Mouse (Mus musculus) liver, embryonic 13.5 days (tissue): ENCODE measurements around the gene Rhbdl1. TPM values are rescaled to one million over a fixed set of nuclear protein-coding genes. Genes with fewer than 3 reads are reported as not detected.
A peak's percentile ranks its signal among the peaks of the same experiment; 100 is the strongest.

Experiments used
- ATAC-seq: fragments of 200-750 bp; cut with Nextera tagmentation; 2 replicates; pipeline ENCODE4 v1.8.0; 2017; ENCODE audit warnings: low read depth, mild to moderate bottlenecking, moderate number of reproducible peaks, moderate library complexity
- DNase-seq: peaks from one replicate; pipeline ENCODE4 v3.0.0; 2022
- H3K27ac ChIP-seq: fragments of 300-500 bp; sonication (generic); 2 replicates; pipeline ENCODE4 v1.5.1; 2015; ENCODE audit warnings: moderate library complexity, mild to moderate bottlenecking, inconsistent platforms
- H3K27me3 ChIP-seq: fragments of 300-500 bp; sonication (generic); 2 replicates; pipeline ENCODE4 v1.6.1; 2015; ENCODE audit warnings: mild to moderate bottlenecking, inconsistent platforms
- H3K36me3 ChIP-seq: fragments of 300-500 bp; sonication (generic); 2 replicates; pipeline ENCODE4 v1.6.1; 2015; ENCODE audit warnings: mild to moderate bottlenecking, inconsistent platforms
- H3K4me1 ChIP-seq: fragments of 300-500 bp; sonication (generic); replicated peaks from 2 replicates; pipeline ENCODE4 v1.6.1; 2015; ENCODE audit warnings: inconsistent platforms
- H3K4me2 ChIP-seq: fragments of 300-500 bp; sonication (generic); 2 replicates; pipeline ENCODE4 v1.6.1; 2015; ENCODE audit warnings: inconsistent platforms, mild to moderate bottlenecking, moderate library complexity
- H3K4me3 ChIP-seq: fragments of 300-500 bp; sonication (generic); replicated peaks from 2 replicates; pipeline ENCODE4 v1.5.1; 2015; ENCODE audit warnings: mild to moderate bottlenecking, inconsistent platforms
- H3K9ac ChIP-seq: fragments of 300-500 bp; sonication (generic); 2 replicates; pipeline ENCODE4 v1.6.1; 2015; ENCODE audit warnings: mild to moderate bottlenecking, inconsistent platforms
- H3K9me3 ChIP-seq: fragments of 300-500 bp; sonication (generic); replicated peaks from 2 replicates; pipeline ENCODE4 v1.6.1; 2016; ENCODE audit warnings: inconsistent platforms
- WGBS: fragments of 180-500 bp; shearing (Covaris S2); methylation state at CpG from one replicate; pipeline ENCODE4 v1.1.7; 2015; ENCODE audit not compliant: insufficient replicate concordance; 5-methylcytosine and 5-hydroxymethylcytosine counted together
- polyA plus RNA-seq: library from polyadenylated mRNA; unstranded; fragments of >200 nt; fragmentation: Nextera tagmentation; extraction: Ambion mirVana; gene quantifications from 2 replicates; pipeline ENCODE4 v1.2.1, GENCODE M21; 2015

Gene Rhbdl1
- polyA plus RNA-seq, 1 experiment from 2014 or later = 0.30 TPM

DNA sequence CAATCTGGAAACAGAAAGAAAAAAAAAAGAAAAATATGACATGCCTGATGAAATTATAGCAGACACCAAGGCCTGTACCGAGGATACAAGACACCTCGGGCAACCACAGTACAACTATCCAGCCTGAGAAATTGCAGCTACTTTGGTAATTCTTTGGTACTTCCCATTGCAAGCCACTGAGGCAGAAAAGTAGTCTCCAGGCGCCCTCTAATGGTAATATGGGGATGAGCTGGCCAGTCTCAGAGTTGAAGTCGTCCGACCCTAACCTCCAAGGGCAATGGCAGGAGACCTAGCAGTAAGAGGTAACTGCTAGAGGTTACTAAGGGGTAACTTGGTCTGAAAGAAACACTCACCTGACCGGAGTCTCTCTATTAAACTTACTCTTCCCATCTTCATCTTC lies 36.1 kb downstream of the Rhbdl1 start:
- ATAC-seq (no peak), DNase-seq (peak; percentile 62)
- H3K4me2 ChIP-seq = no peak overlapping the region
- H3K4me3 ChIP-seq = no peak overlapping the region
- H3K4me1 ChIP-seq = peaks cover 12% of the 10 kb centered on the region
- H3K27ac ChIP-seq = no peak overlapping the region
- peaks cover 34% of the 10 kb centered on the region for H3K27me3 ChIP-seq
- H3K9ac ChIP-seq = no peak overlapping the region
- 5% methylated on average over 6 of the region's 6 CpGs for WGBS
- H3K36me3 ChIP-seq = no peaks in the 10 kb centered on the region
- H3K9me3 ChIP-seq = no peaks in the 10 kb centered on the region

DNA sequence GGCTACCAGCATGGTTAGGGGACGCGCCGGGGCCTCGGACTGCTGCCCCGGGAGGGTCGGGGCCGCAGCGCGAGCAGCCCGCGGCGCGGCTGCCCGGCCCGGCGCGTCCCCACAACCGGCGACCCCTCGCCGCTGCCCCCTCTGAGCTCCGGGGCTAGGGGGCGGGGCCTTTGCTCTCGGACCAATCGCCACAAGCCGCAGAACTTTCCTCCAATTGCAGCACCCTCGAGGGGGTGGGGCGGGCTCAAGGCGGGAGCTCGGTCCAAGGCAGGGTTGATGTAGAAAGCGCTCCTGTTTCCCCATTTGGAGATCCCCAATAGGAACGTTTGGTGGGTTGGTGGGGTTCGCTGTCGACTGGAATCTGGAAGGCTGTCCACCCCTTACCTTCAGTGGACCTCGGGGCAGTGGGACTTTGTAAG lies 40.1 kb downstream of the Rhbdl1 start, which contains the start of gene Metrn:
TSS of gene Metrn (minus strand) at position 186 of the 419 bp plus-strand sequence.
- Histone ChIP-seq H3K36me3 (no peaks in the 10 kb centered on the region), H3K9ac (peak within 1 kb of the TSS; percentile 80), H3K27me3 (peaks cover 6% of the 10 kb centered on the region; the same call in 1 of the 2 replicates), H3K4me1 (peaks cover 35% of the 10 kb centered on the region), H3K9me3 (no peaks in the 10 kb centered on the region), H3K27ac (peak within 1 kb of the TSS; percentile 34), H3K4me3 (peak within 1 kb of the TSS; percentile 83), H3K4me2 (peak within 1 kb of the TSS; percentile 98)
- DNase-seq (peak; percentile 83), ATAC-seq (peak; percentile 78)
- WGBS = under 1% methylated on average over 35 of the region's 35 CpGs

DNA sequence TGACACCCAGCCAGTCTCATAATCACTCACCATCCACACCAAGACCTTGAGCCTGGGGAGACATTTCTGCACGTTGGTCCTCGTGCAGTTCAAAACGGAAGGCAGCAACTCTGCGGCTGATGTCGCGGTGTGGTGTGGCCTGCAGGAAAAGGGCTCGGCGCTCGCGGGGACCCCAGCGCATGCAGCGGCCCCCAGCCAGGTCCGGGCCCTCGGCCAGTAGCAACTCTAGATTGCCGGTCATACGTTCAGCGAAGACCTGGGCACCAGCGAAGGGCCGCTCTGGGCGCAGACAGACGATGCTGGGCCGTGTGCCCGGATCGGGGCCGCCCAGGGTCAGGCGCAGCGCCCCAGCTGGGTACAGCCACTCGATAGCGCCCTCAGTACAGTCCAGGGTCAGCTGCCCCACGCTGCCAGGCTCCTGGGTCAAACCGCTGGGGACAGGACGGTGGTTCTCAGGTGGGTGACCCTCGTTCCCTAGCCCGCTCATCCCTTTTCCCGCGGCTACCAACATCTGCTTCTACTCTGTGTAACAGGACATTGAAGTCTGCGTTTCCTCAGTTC lies 40.8 kb downstream of the Rhbdl1 start:
- DNase-seq (no peak), ATAC-seq (peak; percentile 3)
- H3K4me3 ChIP-seq = peak overlapping the region; percentile 83
- 1% methylated on average over 37 of the region's 37 CpGs for WGBS
- H3K4me2 ChIP-seq = peak overlapping the region; percentile 98
- peak overlapping the region; percentile 34 for H3K27ac ChIP-seq
- H3K9me3 ChIP-seq = no peaks in the 10 kb centered on the region
- H3K27me3 ChIP-seq = peaks cover 1% of the 10 kb centered on the region; the same call in 1 of the 2 replicates
- H3K9ac ChIP-seq = peak overlapping the region; percentile 80
- no peaks in the 10 kb centered on the region for H3K36me3 ChIP-seq
- H3K4me1 ChIP-seq = peaks cover 38% of the 10 kb centered on the region

DNA sequence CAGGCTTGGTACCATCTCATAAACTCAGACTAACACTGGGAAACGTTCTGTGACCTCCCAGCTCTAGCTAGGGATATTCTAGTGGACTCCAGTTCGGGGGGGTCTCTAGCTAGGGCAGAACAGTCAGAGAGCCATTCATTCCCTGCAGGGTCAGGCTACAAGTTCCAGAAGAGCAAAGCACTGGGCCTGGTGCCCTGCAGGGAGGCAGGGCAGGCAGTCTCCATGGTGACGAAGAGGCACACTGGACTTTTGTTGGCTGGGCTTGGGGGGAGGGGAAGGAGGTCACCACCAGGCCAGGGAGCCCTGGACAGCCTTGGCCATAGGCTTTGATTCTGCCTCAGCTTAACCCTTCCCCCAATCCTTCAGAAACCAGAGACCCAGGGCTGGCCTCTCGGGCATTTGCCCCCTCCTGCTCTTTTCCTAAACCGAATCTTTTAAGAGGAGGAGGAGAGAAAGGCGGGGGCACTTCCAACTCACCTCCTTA lies 41.4 kb downstream of the Rhbdl1 start, which contains the start of gene AC134908.4:
TSS of gene AC134908.4 (minus strand) at position 51 of the 484 bp plus-strand sequence.
- peaks cover 45% of the 10 kb centered on the region for H3K4me1 ChIP-seq
- H3K36me3 ChIP-seq = peaks cover 1% of the 10 kb centered on the region
- no peaks in the 10 kb centered on the region for H3K9me3 ChIP-seq
- H3K27ac ChIP-seq = peak within 1 kb of the TSS; percentile 34
- DNase-seq (no peak), ATAC-seq (no peak)
- H3K4me3 ChIP-seq = peak within 1 kb of the TSS; percentile 83
- H3K4me2 ChIP-seq = peak within 1 kb of the TSS; percentile 98
- 47% methylated on average over 6 of the region's 6 CpGs for WGBS
- peak within 1 kb of the TSS; percentile 80 for H3K9ac ChIP-seq
- no peaks in the 10 kb centered on the region for H3K27me3 ChIP-seq

DNA sequence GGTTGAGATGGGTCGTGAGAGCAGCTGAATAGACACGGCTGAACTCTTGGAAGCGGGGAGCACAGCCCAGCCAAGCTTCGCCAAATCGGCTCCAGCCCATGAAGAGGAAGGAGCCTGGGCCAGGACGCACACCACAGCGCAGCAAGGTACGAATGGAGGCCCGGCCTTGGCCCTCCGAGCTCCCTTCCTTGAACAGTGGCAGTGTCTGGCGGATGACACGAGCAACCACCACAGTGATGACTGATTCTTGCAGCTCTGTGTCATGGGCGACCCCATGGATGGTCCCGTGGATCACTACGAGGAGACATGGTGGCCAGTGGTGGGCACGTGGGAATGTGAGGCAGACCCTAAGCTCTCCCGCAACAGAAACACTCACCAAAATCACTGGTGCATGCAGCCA lies 42.1 kb downstream of the Rhbdl1 start:
- DNase-seq = no peak
- ATAC-seq = no peak
- H3K27me3 ChIP-seq = no peaks in the 10 kb centered on the region
- peaks cover 49% of the 10 kb centered on the region for H3K4me1 ChIP-seq
- 83% methylated on average over 17 of the region's 17 CpGs for WGBS
- H3K9ac ChIP-seq = no peak overlapping the region
- H3K27ac ChIP-seq = no peak overlapping the region
- peaks cover 5% of the 10 kb centered on the region for H3K36me3 ChIP-seq
- no peak overlapping the region for H3K4me3 ChIP-seq
- H3K9me3 ChIP-seq = no peaks in the 10 kb centered on the region
- peak overlapping the region; percentile 98 for H3K4me2 ChIP-seq

DNA sequence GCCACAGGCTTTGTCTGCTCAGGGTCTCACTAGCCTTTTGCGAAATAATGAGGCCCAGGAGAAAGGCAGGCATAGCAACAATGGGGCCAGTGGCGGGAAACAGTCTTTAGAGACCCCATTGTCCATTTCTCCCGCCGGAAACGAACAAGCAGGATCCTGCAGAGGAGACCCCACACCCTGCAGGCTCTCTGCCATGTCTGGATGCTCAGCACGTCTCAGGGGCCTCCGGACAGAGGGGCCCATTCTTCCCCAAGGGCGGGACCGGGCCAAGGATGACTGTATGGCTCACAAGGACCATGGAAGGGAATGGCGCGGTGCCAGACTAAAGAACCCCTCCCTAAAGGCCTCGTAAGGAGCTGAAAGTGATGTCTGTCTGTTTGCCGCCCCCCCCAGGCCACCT lies 42.9 kb downstream of the Rhbdl1 start:
- Histone ChIP-seq H3K9ac (no peak overlapping the region), H3K4me3 (no peak overlapping the region), H3K9me3 (no peaks in the 10 kb centered on the region), H3K27me3 (no peaks in the 10 kb centered on the region), H3K4me2 (no peak overlapping the region), H3K36me3 (peaks cover 13% of the 10 kb centered on the region), H3K4me1 (peaks cover 49% of the 10 kb centered on the region), H3K27ac (no peak overlapping the region)
- DNase-seq (no peak), ATAC-seq (no peak)
- WGBS = 80% methylated on average over 13 of the region's 13 CpGs

DNA sequence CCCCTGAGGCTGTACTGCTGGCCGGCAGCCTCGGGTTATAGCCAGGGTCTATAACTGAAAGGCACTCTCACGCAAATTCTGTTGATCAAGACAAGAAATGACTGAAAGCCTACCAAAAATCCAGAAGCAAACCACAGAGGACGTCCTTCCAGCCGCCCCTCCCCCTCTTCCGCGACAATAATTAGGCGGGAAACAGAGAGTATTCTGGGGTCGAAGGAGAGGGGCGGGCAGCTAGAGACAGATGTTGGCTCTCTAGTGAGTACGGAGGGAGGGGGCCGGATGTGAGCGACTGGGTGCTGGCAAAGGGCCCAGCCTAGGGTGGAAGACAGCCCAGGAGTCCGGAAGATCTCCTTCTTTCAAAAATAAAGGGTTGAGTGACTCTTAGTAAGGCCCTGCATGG lies 44.5 kb downstream of the Rhbdl1 start, which contains the start of gene Fam173a:
TSS of gene Fam173a (minus strand) at position 287 of the 400 bp plus-strand sequence.
- H3K9ac ChIP-seq = peak within 1 kb of the TSS; percentile 84
- H3K27me3 ChIP-seq = no peaks in the 10 kb centered on the region
- WGBS = 1% methylated on average over 14 of the region's 14 CpGs
- DNase-seq = peak; percentile 38
- peaks cover 48% of the 10 kb centered on the region for H3K4me1 ChIP-seq
- peak within 1 kb of the TSS; percentile 89 for H3K4me3 ChIP-seq
- ATAC-seq = peak; percentile 43; the same call in 1 of the 2 replicates
- peaks cover 26% of the 10 kb centered on the region for H3K36me3 ChIP-seq
- no peaks in the 10 kb centered on the region for H3K9me3 ChIP-seq
- H3K4me2 ChIP-seq = peak within 1 kb of the TSS; percentile 94
- H3K27ac ChIP-seq = peak within 1 kb of the TSS; percentile 92

DNA sequence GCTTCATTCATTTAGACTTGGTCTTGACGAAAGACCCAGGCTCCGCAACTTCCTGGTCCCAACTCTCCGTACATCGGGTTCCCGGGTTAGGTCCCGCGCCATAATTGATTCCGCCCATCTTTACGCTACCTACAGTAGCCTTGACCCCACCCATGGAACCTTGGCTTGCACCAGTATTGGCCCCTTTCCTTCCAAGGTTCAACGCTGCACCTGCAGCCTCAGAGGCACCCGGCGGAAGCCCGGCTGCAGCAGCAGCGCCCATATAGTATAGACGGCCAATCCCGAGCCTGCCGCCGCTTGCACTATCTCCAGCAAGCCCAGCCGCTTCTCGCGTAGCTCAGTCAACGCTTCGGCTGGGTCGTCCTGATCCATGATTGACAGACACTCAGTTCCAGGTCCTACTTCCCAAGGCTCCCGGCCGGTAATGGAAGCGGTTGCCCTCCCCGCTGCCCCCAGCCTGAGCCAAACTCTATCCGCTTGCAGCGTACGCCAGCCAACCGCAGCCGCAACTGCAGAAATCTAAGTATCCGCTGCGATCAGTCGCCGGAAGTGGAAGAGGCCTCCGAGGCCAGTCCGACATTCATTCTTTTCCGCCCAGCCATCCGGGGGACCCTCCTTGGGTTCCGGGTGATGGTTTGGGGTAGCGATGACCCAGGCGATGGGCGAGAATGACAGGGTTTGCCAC lies 45.1 kb downstream of the Rhbdl1 start:
- under 1% methylated on average over 45 of the region's 45 CpGs for WGBS
- H3K4me1 ChIP-seq = peaks cover 42% of the 10 kb centered on the region

DNA sequence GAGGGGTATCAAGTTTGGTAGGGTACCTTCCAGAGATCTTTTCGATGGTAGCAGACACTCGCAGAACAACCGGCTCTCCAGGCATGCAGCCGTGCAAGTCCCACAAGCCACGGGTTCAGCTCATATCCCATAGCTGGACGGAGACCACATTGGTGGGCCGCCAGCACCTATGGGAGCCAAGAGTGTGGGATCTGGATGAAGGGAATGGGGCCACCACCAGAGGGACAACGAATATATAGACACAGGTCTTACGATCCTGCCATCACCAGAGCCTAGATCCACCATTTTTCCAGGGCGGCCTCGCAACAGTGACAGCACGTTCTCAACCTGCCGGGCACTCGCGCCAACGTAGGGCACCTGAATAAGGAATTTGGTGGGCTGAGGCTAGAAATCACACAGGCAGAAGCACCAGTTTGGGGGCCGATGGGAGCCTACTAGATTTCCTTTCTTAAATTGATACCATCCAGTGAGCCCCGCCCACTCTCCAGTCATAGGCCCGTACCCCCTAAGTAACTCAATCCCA lies 45.7 kb downstream of the Rhbdl1 start:
- H3K9ac ChIP-seq = peak overlapping the region; percentile 84
- ATAC-seq (no peak), DNase-seq (no peak)
- H3K27ac ChIP-seq = peak overlapping the region; percentile 92
- peaks cover 40% of the 10 kb centered on the region for H3K4me1 ChIP-seq
- H3K4me2 ChIP-seq = peak overlapping the region; percentile 94
- H3K27me3 ChIP-seq = no peaks in the 10 kb centered on the region
- 27% methylated on average over 19 of the region's 19 CpGs for WGBS
- H3K9me3 ChIP-seq = no peaks in the 10 kb centered on the region
- peaks cover 30% of the 10 kb centered on the region for H3K36me3 ChIP-seq
- peak overlapping the region; percentile 89 for H3K4me3 ChIP-seq

More for the DNA sequence above, 45.1 kb downstream of the Rhbdl1 start:
- H3K4me2 ChIP-seq = peak overlapping the region; percentile 94
- peak overlapping the region; percentile 84 for H3K9ac ChIP-seq
- DNase-seq (peak; percentile 74), ATAC-seq (peak; percentile 67)
- no peaks in the 10 kb centered on the region for H3K27me3 ChIP-seq
- no peaks in the 10 kb centered on the region for H3K9me3 ChIP-seq
- H3K36me3 ChIP-seq = peaks cover 30% of the 10 kb centered on the region
- H3K27ac ChIP-seq = peak overlapping the region; percentile 92
- peak overlapping the region; percentile 89 for H3K4me3 ChIP-seq

DNA sequence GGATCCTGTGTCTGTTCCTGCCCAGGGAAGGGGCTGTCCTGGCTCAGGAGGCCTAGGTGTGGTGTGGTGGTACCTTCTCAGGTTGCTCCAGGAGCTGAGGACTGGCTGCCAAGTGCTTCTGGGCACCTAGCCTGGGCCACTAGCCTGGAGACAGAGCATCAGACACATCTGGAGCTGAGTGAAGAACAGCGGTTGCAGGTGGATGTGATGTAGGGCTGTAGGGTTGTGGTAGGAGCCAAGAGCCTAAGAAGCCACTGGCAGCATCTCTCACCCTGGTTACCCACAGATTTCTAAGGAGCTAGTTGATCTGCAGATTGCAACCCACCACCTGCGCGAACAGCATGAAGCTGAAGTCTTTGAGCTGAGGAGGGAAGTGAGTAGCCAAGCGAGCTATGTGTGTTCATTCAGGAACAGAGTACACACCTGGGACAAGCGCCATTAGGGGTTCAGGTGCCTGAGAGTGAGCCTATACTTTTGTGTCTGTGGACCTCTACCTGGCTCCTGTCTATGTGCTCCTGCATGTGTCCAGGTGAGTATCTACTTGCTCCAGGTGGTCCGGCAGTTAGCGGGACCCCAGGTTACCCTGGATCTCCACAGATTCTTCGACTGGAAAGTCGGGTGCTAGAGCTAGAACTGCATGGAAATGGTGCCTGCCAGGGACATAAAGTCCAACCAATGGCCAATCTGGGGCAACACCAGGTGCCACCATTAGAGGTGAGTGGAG lies 50.2 kb downstream of the Rhbdl1 start:
- Histone ChIP-seq H3K4me2 (no peak overlapping the region), H3K36me3 (peaks cover 48% of the 10 kb centered on the region), H3K4me1 (peaks cover 35% of the 10 kb centered on the region), H3K27ac (no peak overlapping the region), H3K4me3 (no peak overlapping the region), H3K9me3 (no peaks in the 10 kb centered on the region), H3K9ac (no peak overlapping the region), H3K27me3 (no peaks in the 10 kb centered on the region)
- no peak for ATAC-seq
- no peak for DNase-seq
- 83% methylated on average over 9 of the region's 9 CpGs for WGBS

DNA sequence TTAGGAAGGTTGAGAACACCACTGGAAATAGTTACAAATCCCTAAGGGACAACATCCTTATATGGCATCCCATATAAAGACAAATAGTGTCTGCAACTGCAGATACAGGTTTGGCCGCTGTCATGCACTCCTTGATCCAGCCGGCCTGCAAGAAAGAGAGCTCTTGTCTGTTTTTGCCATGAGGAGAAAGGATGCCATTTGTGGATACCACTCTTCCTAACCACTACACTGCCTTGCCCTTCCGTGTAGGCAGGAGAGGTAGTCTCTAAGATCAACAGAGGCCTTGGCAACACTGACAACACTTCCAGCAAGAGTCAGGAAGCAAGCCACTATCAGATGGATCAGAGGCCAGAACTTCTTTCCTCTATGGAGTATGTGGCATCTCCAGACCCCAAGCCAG lies 50.8 kb downstream of the Rhbdl1 start, which contains the start of gene Ccdc78:
TSS of gene Ccdc78 (plus strand) at position 301 of the 400 bp plus-strand sequence.
- no peaks in the 10 kb centered on the region for H3K9me3 ChIP-seq
- H3K9ac ChIP-seq = peak within 1 kb of the TSS; percentile 75
- H3K4me1 ChIP-seq = peaks cover 31% of the 10 kb centered on the region
- no peaks in the 10 kb centered on the region for H3K27me3 ChIP-seq
- WGBS = 69% methylated on average over 3 of the region's 3 CpGs
- ATAC-seq (no peak), DNase-seq (no peak)
- peak within 1 kb of the TSS; percentile 69 for H3K4me3 ChIP-seq
- H3K27ac ChIP-seq = peak within 1 kb of the TSS; percentile 15
- peaks cover 55% of the 10 kb centered on the region for H3K36me3 ChIP-seq
- H3K4me2 ChIP-seq = peak within 1 kb of the TSS; percentile 80
